Mouse (Mus musculus): ENCODE measurements at regions not wholly inside any gene's neighbourhood (a gene's known extent, or its start where the extent isn't known, plus 50 kb on each side); places are given as distances from the start of the nearest gene placed in this dataset.

DNA sequence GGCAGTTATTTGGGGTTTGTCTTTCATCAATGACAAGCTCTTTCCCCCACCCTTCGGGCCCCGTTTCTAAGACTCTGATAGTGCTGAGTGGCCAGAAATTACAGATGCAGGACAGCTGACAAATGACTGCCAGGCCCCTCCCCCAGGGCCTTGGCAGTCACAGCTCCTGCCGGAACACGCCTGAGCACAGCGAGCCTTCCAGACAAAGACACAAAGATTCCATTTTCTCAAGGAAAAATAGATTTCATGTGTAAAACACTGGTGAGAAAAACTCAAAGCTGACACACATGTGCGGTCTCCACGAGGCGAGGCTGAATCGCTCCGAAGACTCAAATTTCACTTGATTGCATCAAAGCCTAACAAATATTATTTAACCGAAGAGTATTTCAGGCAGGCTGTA, 247.6 kb downstream of the Ptprc start:
- DNase-seq (ENCODE audit: low spot score) = peak; percentile 88

- DNase-seq (ENCODE audit: low spot score) = no peak
Observed at GRCm38 (mm10) chr1:137926326-137926725, 249.2 kb downstream of the Ptprc start.

DNA sequence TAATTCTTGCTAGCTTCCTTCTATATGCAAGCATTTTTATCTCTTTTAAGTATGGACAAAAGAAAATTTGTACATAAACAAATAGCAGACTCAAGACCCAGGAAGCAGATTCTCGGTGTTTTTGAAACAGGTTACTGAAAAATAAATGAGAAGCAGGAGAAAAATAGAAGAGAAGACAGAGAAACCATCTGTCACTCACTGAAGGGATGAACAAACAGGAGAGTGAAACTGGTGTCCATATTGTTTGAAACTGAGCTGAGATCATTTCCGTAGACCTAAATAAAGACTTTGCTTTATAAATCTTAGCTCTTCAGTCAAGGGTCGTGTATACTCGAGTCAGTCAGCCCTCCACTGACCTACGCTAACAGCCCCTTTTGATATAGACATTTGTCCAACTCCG, 251.4 kb downstream of the Ptprc start:
- no peak for DNase-seq (ENCODE audit: low spot score)

DNA sequence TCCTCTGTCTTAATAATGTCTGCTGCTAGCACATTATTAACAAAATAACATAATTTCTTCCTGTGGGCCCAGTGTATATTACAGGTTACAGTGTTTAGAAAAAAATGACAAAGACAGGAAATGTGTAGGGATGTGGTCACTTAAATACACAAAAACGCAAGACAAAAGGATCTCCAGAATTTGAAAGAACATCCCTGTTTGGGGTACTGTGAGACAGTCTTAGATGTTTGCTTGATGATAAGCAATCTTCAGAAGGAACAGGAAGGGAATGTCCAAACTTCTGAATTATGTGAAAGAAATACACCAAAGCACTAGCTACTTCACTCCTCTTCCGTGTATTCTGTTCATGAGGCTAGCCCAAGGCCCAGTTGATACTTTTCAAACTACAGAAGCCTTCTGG, 251.8 kb downstream of the Ptprc start:
- no peak for DNase-seq (ENCODE audit: low spot score)

- DNase-seq (ENCODE audit: low spot score) = no peak
Observed at GRCm38 (mm10) chr1:137922769-137923168, 252.7 kb downstream of the Ptprc start.

- DNase-seq (ENCODE audit: low spot score) = no peak
Observed at GRCm38 (mm10) chr1:137921592-137921991, 253.9 kb downstream of the Ptprc start.

DNA sequence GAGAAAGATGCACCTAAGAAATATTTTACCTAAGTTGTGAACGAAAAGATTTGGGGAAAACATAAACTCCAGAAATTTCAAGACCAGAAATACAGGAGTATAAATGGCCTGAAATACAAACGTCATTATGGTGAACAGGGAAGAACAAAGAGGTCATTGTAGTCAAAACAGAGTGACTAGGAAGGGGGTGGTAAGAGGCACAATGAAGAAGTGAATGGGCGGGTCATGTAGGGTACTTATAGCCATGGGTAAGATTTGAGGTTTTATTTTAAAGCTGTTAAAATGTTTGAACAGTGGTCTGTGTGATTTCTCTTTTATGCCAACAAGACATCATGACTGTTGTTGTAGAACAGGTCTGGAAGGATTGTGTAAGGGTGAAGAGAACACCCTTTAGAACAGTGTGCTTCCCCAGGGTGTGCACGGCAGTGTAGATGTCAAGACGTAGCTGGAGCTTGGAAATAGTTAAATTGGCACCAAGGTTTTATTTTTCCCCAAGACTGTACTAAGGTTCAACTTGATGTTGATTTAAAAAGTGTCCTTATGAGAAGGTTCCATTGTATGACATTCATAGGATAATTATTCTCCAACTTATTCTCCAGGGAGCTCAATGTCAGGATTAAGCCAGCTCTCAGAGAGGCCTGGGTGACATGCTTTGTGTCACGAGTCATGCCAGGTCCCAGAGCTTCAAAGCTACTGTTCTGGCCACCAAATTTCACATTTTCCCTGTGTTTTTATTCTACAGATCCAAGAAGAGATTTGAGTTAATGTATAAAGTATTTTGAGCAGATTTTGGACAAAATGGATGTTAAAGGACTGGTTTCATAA, 255.6 kb downstream of the Ptprc start:
- no peak for DNase-seq (ENCODE audit: low spot score)

DNA sequence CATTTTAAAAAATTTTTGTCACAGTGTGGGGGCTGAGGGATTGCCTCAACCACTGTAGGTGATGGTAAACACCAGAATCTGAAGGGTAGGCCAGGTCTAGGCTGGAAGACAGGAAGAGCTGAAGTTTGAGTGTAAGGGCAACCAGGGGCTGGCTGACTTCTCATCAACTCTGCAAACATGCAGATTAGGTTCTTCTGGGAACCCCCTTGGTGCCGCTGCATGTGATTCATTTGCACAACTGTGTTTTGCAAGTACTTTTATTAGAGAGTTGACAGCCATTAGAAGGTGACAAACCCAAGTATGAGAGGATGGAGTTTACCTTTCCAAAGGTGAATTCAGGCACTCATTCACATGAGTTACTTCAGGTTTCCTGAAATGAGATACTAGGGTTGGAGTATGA, 258.1 kb downstream of the Ptprc start:
- DNase-seq (ENCODE audit: low spot score) = no peak

DNA sequence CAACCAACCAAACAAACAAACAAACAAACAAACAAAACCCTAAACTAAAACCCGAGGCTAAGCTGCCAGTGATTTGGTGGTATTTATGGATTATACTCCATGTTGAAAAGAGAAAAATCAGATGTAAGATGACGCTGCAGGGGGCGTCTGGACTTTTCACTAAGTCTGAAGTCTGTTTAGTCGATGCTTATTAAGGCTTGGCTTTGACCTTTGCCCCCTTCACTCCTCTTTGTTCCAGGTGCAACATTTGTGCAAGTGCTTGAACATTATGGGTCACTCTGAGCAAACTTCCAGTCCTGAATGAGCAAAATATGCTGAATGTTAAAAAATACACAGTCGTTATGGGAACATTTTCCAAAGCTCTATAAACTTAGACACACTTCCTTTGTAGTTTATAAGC, 268.6 kb downstream of the Ptprc start:
- peak; percentile 47 for DNase-seq (ENCODE audit: low spot score)

DNA sequence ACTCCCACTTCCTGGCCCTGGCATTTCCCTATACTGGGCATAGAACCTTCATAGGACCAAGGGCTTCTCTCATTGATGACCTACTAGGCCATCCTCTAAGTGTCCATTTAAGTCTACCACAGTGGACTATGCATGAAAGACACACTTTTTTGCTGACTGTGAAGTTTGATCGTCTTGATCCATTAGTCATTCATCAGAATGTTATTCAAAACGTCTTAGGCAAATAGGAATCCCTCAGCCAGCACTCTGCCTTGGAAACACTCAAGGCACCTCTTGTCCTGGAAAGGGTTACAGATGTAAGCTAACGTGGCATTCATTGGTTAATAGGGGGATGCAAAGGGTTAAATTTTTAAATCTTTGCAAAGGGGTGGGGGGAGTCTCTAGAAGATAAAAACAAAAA, 269.0 kb downstream of the Ptprc start:
- no peak for DNase-seq (ENCODE audit: low spot score)

- no peak for DNase-seq (ENCODE audit: low spot score)
Observed at GRCm38 (mm10) chr1:137905566-137905965, 269.9 kb downstream of the Ptprc start.

DNA sequence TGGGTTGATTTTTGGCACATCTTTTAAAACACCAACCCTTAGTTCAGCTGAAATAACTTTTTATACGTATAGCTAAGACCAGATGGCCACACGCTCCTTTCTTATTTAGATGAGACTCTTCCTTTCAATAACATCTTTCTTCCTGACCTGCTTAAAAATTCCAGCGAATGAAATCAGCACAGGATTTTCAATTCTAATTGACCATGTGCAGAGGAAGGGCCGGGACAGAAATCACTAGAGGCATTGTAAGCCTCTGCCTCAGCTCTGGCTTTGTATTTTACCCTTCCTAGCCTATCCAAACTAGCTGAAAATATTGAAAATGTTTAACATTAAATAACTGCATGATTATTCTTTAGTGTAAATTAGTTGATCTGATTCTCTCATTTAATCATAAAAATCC, 272.2 kb downstream of the Ptprc start:
- DNase-seq (ENCODE audit: low spot score) = peak; percentile 53

DNA sequence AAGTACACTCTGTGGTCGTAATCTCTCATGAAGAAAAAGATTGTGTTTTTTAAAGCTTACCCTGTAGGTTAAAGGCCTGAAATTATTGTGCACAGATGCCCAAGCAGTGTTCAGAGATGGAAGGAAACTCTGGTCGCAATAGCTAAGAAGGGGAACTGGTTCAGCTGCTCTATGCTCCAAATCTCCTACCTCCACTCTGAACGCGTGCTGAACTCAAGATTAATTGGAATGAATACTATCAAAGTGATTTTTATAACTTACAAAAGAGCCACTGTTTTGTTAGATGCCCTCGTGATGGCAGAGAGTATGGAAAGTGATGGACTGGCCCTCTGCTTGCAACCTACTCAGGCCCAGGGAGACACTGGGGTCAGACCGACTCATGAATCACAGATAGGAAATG, 272.6 kb downstream of the Ptprc start:
- no peak for DNase-seq (ENCODE audit: low spot score)

DNA sequence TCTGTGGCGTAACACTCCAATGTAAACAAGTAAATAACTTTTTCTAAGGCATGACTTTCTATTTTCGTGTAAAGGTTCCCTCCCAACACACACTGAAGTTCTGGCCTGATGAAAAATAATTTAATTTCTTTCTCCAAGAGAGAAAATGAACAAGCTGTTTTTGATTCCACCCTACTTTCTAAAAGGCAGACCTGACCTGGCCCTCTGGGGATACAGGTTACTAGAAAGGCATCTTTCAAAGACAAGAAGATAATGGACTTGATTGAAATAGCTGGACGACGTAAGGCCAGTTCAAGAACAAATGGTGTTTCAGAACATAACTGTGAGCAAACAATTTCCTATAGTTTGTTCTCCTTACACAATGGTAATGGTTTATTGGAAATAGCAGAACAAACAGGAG, 273.5 kb downstream of the Ptprc start:
- DNase-seq (ENCODE audit: low spot score) = no peak

GRCm38 (mm10) chr1:137901211-137901610, 274.3 kb downstream of the Ptprc start:
- DNase-seq (ENCODE audit: low spot score) = no peak

- no peak for DNase-seq (ENCODE audit: low spot score)
Observed at GRCm38 (mm10) chr1:137900621-137901071, 274.9 kb downstream of the Ptprc start.

- DNase-seq (ENCODE audit: low spot score) = peak; percentile 86
Observed at GRCm38 (mm10) chr1:137899916-137900601, 275.4 kb downstream of the Ptprc start.

DNA sequence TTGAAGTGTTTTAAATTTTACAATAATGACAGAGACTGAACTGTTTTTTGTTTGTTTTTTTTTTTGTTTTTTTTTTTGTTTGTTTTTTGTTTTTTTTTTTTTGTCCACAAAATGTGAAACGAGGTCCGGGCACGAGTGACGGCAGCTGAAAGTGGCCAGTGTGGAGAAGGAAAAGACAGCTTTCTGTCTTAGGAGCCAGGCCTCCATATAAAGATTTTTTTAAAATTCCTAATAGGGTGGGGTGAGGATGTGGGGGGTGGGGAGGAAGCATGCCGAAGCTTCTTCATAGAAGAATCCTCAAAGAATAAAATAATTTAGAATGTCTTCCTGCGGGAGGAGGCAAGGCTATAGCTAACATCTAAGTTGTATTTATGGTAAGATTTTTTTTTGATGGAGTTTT, 276.2 kb downstream of the Ptprc start:
- peak; percentile 44 for DNase-seq (ENCODE audit: low spot score)

GRCm38 (mm10) chr1:137898891-137899290, 276.6 kb downstream of the Ptprc start:
- peak; percentile 55 for DNase-seq (ENCODE audit: low spot score)

GRCm38 (mm10) chr1:137898397-137898796, 277.1 kb downstream of the Ptprc start:
- DNase-seq (ENCODE audit: low spot score) = peak; percentile 94

DNA sequence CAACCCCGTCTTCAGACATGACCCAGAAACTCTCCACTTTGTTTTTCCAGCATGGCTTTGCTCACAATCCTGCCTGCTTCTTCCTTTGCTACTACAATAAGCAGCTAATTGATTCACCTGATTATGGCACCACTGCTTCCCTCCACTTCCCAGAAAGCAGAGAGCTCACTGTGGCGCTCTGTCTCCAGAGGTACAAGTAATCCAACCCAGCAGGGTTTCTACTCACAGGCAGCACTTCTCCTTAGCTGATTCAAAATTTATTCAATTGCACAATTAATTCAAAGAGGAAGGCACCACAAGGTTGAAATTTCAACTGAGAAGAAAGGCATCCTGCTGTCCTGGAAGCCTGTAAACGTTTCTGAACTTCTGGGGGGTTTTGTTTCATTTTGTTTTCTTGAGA, 293.9 kb downstream of the Ptprc start:
- DNase-seq (ENCODE audit: low spot score) = no peak

- no peak for DNase-seq (ENCODE audit: low spot score)
Observed at GRCm38 (mm10) chr1:137874361-137874760, 301.1 kb downstream of the Ptprc start.

- DNase-seq (ENCODE audit: low spot score) = no peak
Observed at GRCm38 (mm10) chr1:137873628-137874027, 301.9 kb downstream of the Ptprc start.

GRCm38 (mm10) chr1:137865030-137865429, 310.5 kb downstream of the Ptprc start:
- DNase-seq (ENCODE audit: low spot score) = no peak

Data from embryo, embryonic 10.5 days (tissue).